Comparison of ENCODE assay signal across 10 mouse cellular contexts in the genomic region with DNA sequence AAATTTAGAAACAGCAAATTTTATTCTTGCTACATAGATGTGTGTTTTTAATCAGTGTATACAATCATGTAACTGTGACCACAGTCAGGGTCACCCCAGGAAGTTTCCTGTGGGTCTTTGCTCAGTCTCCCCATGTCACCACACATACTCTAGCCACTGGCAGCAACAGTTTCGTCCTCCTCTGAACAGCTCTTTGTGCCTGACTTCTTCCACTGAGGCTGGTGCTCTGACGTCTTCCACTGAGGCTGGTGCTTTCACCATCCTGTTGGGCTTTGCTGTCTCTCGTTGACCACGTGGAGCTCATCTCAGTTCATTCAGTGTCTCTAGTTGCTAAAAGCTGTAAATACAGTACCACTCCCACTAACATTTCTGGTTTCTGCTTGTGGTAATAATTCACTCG.
"Had no signal": no experiment of that assay in that cellular context is flagged by ENCODE, and none has a peak within 500 bp of the region (broad histone marks: within the 10 kb centered on the region; RNA-seq: fewer than 3 reads in every experiment).

No protein-coding gene starts in this region.

- DNase-seq: lung, adult 18-20 months; lung, embryonic 14.5 days; lung, postnatal 10 days; lung, postnatal 4 days; right cerebral cortex, postnatal 14 days; thymus, adult 2 months; thymus, postnatal 14 days; thymus, postnatal 36 days had no signal

- ATAC-seq: midbrain, embryonic 13.5 days; midbrain, embryonic 15.5 days had no signal
